Mouse (Mus musculus): ENCODE results near the gene Chadl. TPM values are rescaled to one million over a fixed set of nuclear protein-coding genes. Genes with fewer than 3 reads are reported as not detected.

The Chadl gene
- total RNA-seq, 2 experiments from 2014 or later: 1.5 to 2.1 TPM

Other genes starting within 250 kb of the Chadl start
- 100 to 1,000 TPM; 115 to 118 TPM for gene Rbx1, start 231.0 kb downstream of the Chadl start, total RNA-seq (2021)
- 10 to 100 TPM; 45.4 to 55.0 TPM for gene Ep300, start 111.9 kb downstream of the Chadl start, total RNA-seq (2021)
- 10 to 100 TPM in 1 of 2 experiments, 1 to 10 TPM in 1; 9.4 to 11.0 TPM for gene L3mbtl2, start 33.4 kb downstream of the Chadl start, total RNA-seq (2021)
- 10 to 100 TPM; 73.7 to 73.9 TPM for gene Zc3h7b, start 47.8 kb upstream of the Chadl start, total RNA-seq (2021)
- gene Rangap1, start 48.2 kb upstream of the Chadl start, total RNA-seq (2021): 10 to 100 TPM; 24.9 to 25.1 TPM
- gene Tef, start 105.1 kb upstream of the Chadl start, total RNA-seq (2021): 100 to 1,000 TPM; 123 to 132 TPM
- gene Tob2, start 161.5 kb upstream of the Chadl start, total RNA-seq (2021): 100 to 1,000 TPM in 1 of 2 experiments, 10 to 100 TPM in 1; 74.9 to 130 TPM
- 10 to 100 TPM; 35.0 to 39.8 TPM for gene Phf5a, start 174.6 kb upstream of the Chadl start, total RNA-seq (2021)
- gene Aco2, start 175.0 kb upstream of the Chadl start, total RNA-seq (2021): 1,000 to 10,000 TPM; 2,177 to 2,250 TPM
- 10 to 100 TPM in 1 of 2 experiments, 1 to 10 TPM in 1; 9.0 to 10.6 TPM for gene Polr3h, start 229.0 kb upstream of the Chadl start, total RNA-seq (2021)
- 10 to 100 TPM; 72.5 to 86.4 TPM for gene Csdc2, start 239.5 kb upstream of the Chadl start, total RNA-seq (2021)

Measured in heart, postnatal 36 days (tissue).